Mouse (Mus musculus): Measurements from ENCODE around the gene Il2rg. TPM values are rescaled to one million over a fixed set of nuclear protein-coding genes. Genes with fewer than 3 reads are reported as not detected.

The Il2rg gene
- polyA plus RNA-seq, 2 experiments: 6.4 to 7.8 TPM

GRCm38 (mm10) chrX:101288432-101288831 lies 20.4 kb upstream of the Il2rg start:
- peak overlapping the region; percentile 97 for H3K27ac ChIP-seq
- peak; percentile 52 for ATAC-seq (ENCODE audit: insufficient read depth)

GRCm38 (mm10) chrX:101287543-101287942 lies 19.5 kb upstream of the Il2rg start:
- peak overlapping the region; percentile 67 for H3K9ac ChIP-seq (replicated peaks)
- TF ChIP-seq CTCF (IDR thresholded peaks at IDR 0.05; ENCODE audit: low read depth) (no peak), EP300 (IDR thresholded peaks at IDR 0.05; ENCODE audit: low read depth) (peak; percentile 95)
- peak overlapping the region; percentile 69 for H3K4me2 ChIP-seq (ENCODE audit: low read depth)
- peaks cover 33 to 45% of the 10 kb centered on the region in 2 experiments for H3K4me1 ChIP-seq (replicated peaks; ENCODE audit: control insufficient read depth in 2 of 2, insufficient read depth in 2 of 2, low read length in 1 of 2)
- 26% methylated on average over 3 of the region's 3 CpGs for WGBS (ENCODE audit: insufficient replicate concordance)
- H3K27ac ChIP-seq: peak overlapping the region; percentile 97
- no peaks in the 10 kb centered on the region for H3K9me3 ChIP-seq (ENCODE audit: control insufficient read depth, low read length)
- ATAC-seq (ENCODE audit: insufficient read depth) (peak; percentile 96), DNase-seq (ENCODE audit: low read depth in 3 of 3, low spot score in 3 of 3) (peak; percentile 82 to 85 (median 83))
- H3K36me3 ChIP-seq (replicated peaks; ENCODE audit: control insufficient read depth, insufficient read depth, low read depth): peaks cover 77% of the 10 kb centered on the region
- no peaks in the 10 kb centered on the region for H3K27me3 ChIP-seq (ENCODE audit: control insufficient read depth, insufficient read depth, low read length)
- H3K4me3 ChIP-seq (ENCODE audit: insufficient read depth in 1 of 2, low read depth in 2 of 2, low read length in 2 of 2): peak overlapping the region; percentile 2 to 26; a peak in 2 of 4 replicates

More at GRCm38 (mm10) chrX:101288432-101288831, 20.4 kb upstream of the Il2rg start:
- peak overlapping the region in 1 of 2 experiments; percentile 26; a peak in 2 of 4 replicates for H3K4me3 ChIP-seq (ENCODE audit: insufficient read depth in 1 of 2, low read depth in 2 of 2, low read length in 2 of 2)
- H3K9ac ChIP-seq (replicated peaks): peak overlapping the region; percentile 67
- no peaks in the 10 kb centered on the region for H3K27me3 ChIP-seq (ENCODE audit: control insufficient read depth, insufficient read depth, low read length)
- no peak for DNase-seq (ENCODE audit: low read depth in 3 of 3, low spot score in 3 of 3)
- WGBS (ENCODE audit: insufficient replicate concordance): 53% methylated on average over 6 of the region's 6 CpGs
- H3K9me3 ChIP-seq (ENCODE audit: control insufficient read depth, low read length): no peaks in the 10 kb centered on the region
- peaks cover 33 to 45% of the 10 kb centered on the region in 2 experiments for H3K4me1 ChIP-seq (replicated peaks; ENCODE audit: control insufficient read depth in 2 of 2, insufficient read depth in 2 of 2, low read length in 1 of 2)
- H3K36me3 ChIP-seq (replicated peaks; ENCODE audit: control insufficient read depth, insufficient read depth, low read depth): peaks cover 78% of the 10 kb centered on the region
- no peak for TF ChIP-seq EP300 (IDR thresholded peaks at IDR 0.05; ENCODE audit: low read depth)
- no peak for TF ChIP-seq CTCF (IDR thresholded peaks at IDR 0.05; ENCODE audit: low read depth)
- H3K4me2 ChIP-seq (ENCODE audit: low read depth): peak overlapping the region; percentile 69

- no peak overlapping the region for H3K9ac ChIP-seq (replicated peaks)
- peaks cover 76% of the 10 kb centered on the region for H3K36me3 ChIP-seq (replicated peaks; ENCODE audit: control insufficient read depth, insufficient read depth, low read depth)
- peaks cover 33 to 45% of the 10 kb centered on the region in 2 experiments for H3K4me1 ChIP-seq (replicated peaks; ENCODE audit: control insufficient read depth in 2 of 2, insufficient read depth in 2 of 2, low read length in 1 of 2)
- H3K9me3 ChIP-seq (ENCODE audit: control insufficient read depth, low read length): no peaks in the 10 kb centered on the region
- no peak for ATAC-seq (ENCODE audit: insufficient read depth)
- H3K27me3 ChIP-seq (ENCODE audit: control insufficient read depth, insufficient read depth, low read length): no peaks in the 10 kb centered on the region
- DNase-seq (ENCODE audit: low read depth in 3 of 3, low spot score in 3 of 3): no peak
- TF ChIP-seq EP300 (IDR thresholded peaks at IDR 0.05; ENCODE audit: low read depth) (no peak), CTCF (IDR thresholded peaks at IDR 0.05; ENCODE audit: low read depth) (no peak)
- H3K4me3 ChIP-seq (ENCODE audit: insufficient read depth in 1 of 2, low read depth in 2 of 2, low read length in 2 of 2): no peak overlapping the region
- 83% methylated on average over 14 of the region's 14 CpGs for WGBS (ENCODE audit: insufficient replicate concordance)
- peak overlapping the region; percentile 97 for H3K27ac ChIP-seq
- H3K4me2 ChIP-seq (ENCODE audit: low read depth): no peak overlapping the region
Observed at GRCm38 (mm10) chrX:101285953-101286670, 18.1 kb upstream of the Il2rg start.

GRCm38 (mm10) chrX:101285534-101285933 lies 17.5 kb upstream of the Il2rg start:
- DNase-seq (ENCODE audit: low read depth in 3 of 3, low spot score in 3 of 3) (peak in 2 of 3 experiments; percentile 31 to 44), ATAC-seq (ENCODE audit: insufficient read depth) (no peak)

GRCm38 (mm10) chrX:101282813-101283212 lies 14.8 kb upstream of the Il2rg start:
- no peak overlapping the region for H3K4me2 ChIP-seq (ENCODE audit: low read depth)
- H3K4me1 ChIP-seq (replicated peaks; ENCODE audit: control insufficient read depth in 2 of 2, insufficient read depth in 2 of 2, low read length in 1 of 2): peaks cover 11 to 17% of the 10 kb centered on the region in 2 experiments
- 67% methylated on average over 6 of the region's 6 CpGs for WGBS (ENCODE audit: insufficient replicate concordance)
- ATAC-seq (ENCODE audit: insufficient read depth): no peak
- no peak overlapping the region for H3K9ac ChIP-seq (replicated peaks)
- no peak overlapping the region for H3K4me3 ChIP-seq (ENCODE audit: insufficient read depth in 1 of 2, low read depth in 2 of 2, low read length in 2 of 2)
- DNase-seq (ENCODE audit: low read depth in 3 of 3, low spot score in 3 of 3): no peak
- H3K9me3 ChIP-seq (ENCODE audit: control insufficient read depth, low read length): no peaks in the 10 kb centered on the region
- no peak overlapping the region for H3K27ac ChIP-seq
- TF ChIP-seq EP300 (IDR thresholded peaks at IDR 0.05; ENCODE audit: low read depth) (no peak), CTCF (IDR thresholded peaks at IDR 0.05; ENCODE audit: low read depth) (no peak)
- peaks cover 66% of the 10 kb centered on the region for H3K36me3 ChIP-seq (replicated peaks; ENCODE audit: control insufficient read depth, insufficient read depth, low read depth)
- no peaks in the 10 kb centered on the region for H3K27me3 ChIP-seq (ENCODE audit: control insufficient read depth, insufficient read depth, low read length)

More at GRCm38 (mm10) chrX:101285534-101285933, 17.5 kb upstream of the Il2rg start:
- no peaks in the 10 kb centered on the region for H3K27me3 ChIP-seq (ENCODE audit: control insufficient read depth, insufficient read depth, low read length)
- 0 out of 2 replicates have a peak overlapping the region, but pooled peaks have one; percentile 18 for H3K27ac ChIP-seq
- no peak overlapping the region for H3K4me3 ChIP-seq (ENCODE audit: insufficient read depth in 1 of 2, low read depth in 2 of 2, low read length in 2 of 2)
- peaks cover 75% of the 10 kb centered on the region for H3K36me3 ChIP-seq (replicated peaks; ENCODE audit: control insufficient read depth, insufficient read depth, low read depth)
- H3K9me3 ChIP-seq (ENCODE audit: control insufficient read depth, low read length): no peaks in the 10 kb centered on the region
- H3K4me2 ChIP-seq (ENCODE audit: low read depth): no peak overlapping the region
- peaks cover 33 to 44% of the 10 kb centered on the region in 2 experiments for H3K4me1 ChIP-seq (replicated peaks; ENCODE audit: control insufficient read depth in 2 of 2, insufficient read depth in 2 of 2, low read length in 1 of 2)
- 26% methylated on average over 6 of the region's 6 CpGs for WGBS (ENCODE audit: insufficient replicate concordance)
- H3K9ac ChIP-seq (replicated peaks): no peak overlapping the region
- no peak for TF ChIP-seq EP300 (IDR thresholded peaks at IDR 0.05; ENCODE audit: low read depth)
- TF ChIP-seq CTCF (IDR thresholded peaks at IDR 0.05; ENCODE audit: low read depth): peak; percentile 95
